Mouse (Mus musculus) left cerebral cortex, postnatal 36 days (tissue): ENCODE results near the gene Cxcl12. TPM values are rescaled to one million over a fixed set of nuclear protein-coding genes. Genes with fewer than 3 reads are reported as not detected.
A peak's percentile ranks its signal among the peaks of the same experiment; 100 is the strongest.

Experiments
- DNase-seq, 2 experiments: peaks; one replicate each; pipeline ENCODE4 v3.0.0; 2021 to 2022; ENCODE audit warnings: low spot score in 2 of 2, mixed read lengths in 1 of 2
- intact Hi-C: fragments of 180-260 bp; cut with DNase I; formaldehyde crosslinking; loops from one replicate; pipeline ENCODE4 v1.15.1; 2025
- total RNA-seq, 2 experiments: library from RNA; stranded (reverse); gene quantifications; 2 replicates each; pipeline ENCODE4 v1.2.3; 2021

The Cxcl12 gene
- 10 to 100 TPM; 46.5 to 49.7 TPM for total RNA-seq

- peak; percentile 34 to 38 for DNase-seq
- intact Hi-C loops, result loop anchor here (5.0 to 10.0 kb wide), 5 partner anchors 194 to 516 kb away; partner anchors contain the start of gene Depp1
These were observed at the start of gene Cxcl12 for GRCm38 (mm10) chr6:117168321-117169011. Gene Cxcl12 (plus strand): TSS chr6:117168535.

GRCm38 (mm10) chr6:117122074-117122473, 46.3 kb upstream of the Cxcl12 start:
- intact Hi-C loops, result no loop called here
- DNase-seq, result no peak

- DNase-seq, result no peak
- intact Hi-C loops, result no loop called here
These were observed 42.0 kb upstream of the Cxcl12 start for GRCm38 (mm10) chr6:117126356-117126755.

- no peak for DNase-seq
- intact Hi-C loops, result no loop called here
These were observed 38.9 kb upstream of the Cxcl12 start for GRCm38 (mm10) chr6:117129443-117129842.

DNA sequence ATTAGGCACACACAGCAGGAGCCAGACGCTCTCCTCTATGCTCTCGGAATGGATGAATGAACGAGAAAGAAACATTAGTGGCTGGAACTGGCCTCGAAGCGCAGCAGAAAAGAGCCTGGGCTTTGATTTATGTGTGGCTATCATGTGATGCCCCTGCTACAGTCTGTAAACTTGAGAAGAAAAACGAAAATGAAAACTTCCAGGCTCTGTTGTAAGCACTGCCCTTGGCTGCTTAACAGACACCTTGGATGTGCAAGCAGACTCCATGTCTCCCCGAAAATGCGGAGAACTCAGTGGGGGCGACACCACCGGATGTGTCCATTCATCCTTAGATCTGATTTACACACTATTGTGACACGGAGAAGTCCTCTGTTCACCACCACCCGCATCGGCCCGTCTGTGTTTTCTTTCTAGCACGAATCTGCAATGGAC, 37.6 kb upstream of the Cxcl12 start:
- no peak for DNase-seq
- intact Hi-C loops, result no loop called here

DNA sequence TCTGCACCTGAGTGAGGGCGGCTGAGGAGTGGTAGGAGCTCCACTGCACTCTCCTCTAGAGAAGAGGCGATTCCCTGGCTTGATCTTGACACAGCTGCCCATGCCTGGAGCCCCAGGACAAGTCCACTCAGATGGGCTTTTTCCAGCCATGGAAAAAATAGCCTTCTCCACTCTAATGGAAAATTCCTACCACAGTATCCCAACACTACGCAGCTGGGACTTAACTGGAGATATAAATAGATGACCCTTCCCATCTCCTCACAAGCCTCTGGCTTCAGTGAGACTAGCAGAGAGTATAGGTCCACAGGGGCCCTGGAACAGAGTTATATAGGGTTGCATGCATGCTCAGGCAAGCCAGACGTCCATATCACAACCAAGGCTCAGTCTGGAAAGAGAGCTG, 33.8 kb upstream of the Cxcl12 start:
- intact Hi-C loops, result no loop called here
- no peak for DNase-seq

- peak in 1 of 2 experiments; percentile 10 for DNase-seq
These were observed 30.6 kb upstream of the Cxcl12 start for GRCm38 (mm10) chr6:117137735-117138134.

GRCm38 (mm10) chr6:117140907-117141306, 27.4 kb upstream of the Cxcl12 start:
- intact Hi-C loops, result no loop called here
- no peak for DNase-seq

More at GRCm38 (mm10) chr6:117137735-117138134, 30.6 kb upstream of the Cxcl12 start:
- intact Hi-C loops, result no loop called here

- intact Hi-C loops, result no loop called here
- no peak for DNase-seq
These were observed 21.4 kb upstream of the Cxcl12 start for GRCm38 (mm10) chr6:117146951-117147350.

DNA sequence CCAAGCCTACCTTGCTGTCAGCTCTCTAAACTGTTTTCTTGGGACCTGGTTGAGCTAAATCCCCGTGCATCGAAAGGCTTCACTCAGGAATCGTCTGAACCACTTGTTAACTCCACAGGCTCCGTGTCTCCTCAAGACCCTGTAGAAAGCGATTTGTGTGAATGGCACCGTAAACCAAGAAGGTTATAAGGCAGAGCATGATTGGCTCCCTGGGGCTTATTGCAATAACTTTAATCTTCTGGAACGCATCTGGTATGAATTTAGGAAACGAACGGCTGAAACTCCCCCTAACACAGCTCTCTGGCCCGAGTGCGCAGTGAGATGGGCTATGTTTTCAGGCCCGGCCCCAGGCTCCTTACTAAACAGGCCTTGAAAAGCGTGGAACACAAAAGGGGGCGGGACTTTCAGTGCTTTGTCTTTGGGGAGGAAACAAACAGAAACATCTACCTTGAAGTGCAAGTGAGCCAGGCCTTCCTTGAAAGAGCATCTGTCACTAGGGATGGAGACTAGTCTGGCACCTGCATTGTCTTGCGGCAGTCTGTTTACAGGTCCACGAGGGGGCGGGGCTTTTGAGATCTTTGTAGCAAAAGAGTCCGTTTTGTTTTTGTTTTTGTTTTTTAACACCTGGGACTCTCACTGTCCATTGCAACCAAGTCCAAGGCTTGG, 16.7 kb upstream of the Cxcl12 start:
- intact Hi-C loops, result no loop called here
- no peak for DNase-seq

- DNase-seq, result no peak
- intact Hi-C loops, result no loop called here
These were observed 15.3 kb upstream of the Cxcl12 start for GRCm38 (mm10) chr6:117153046-117153445.

DNA sequence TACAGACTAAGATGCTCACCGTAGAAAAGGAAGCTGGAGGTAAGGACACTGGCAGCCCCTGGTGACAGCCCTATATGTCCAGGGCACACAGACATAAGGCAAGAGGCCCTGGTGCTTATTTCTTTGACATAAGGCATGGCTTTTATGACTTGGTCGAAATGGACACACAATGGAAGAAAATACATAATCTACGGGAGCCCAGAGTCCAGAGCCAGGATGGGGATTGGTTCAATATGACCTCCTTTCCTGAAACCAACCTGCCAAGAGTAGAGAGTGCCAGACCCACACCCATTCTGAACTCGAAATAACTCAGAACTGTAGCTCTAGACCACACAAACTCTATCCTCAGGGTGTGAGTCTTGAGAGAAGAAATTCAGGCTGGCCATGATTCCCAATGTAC, 11.5 kb upstream of the Cxcl12 start:
- DNase-seq, result no peak
- intact Hi-C loops, result no loop called here

- DNase-seq, result no peak
- intact Hi-C loops, result loop anchor here (10.0 kb wide), 4 partner anchors 185 to 525 kb away; partner anchors contain the start of gene Depp1
These were observed 8.3 kb upstream of the Cxcl12 start for GRCm38 (mm10) chr6:117159710-117160690.

GRCm38 (mm10) chr6:117163486-117163885, 4.8 kb upstream of the Cxcl12 start:
- DNase-seq, result no peak
- intact Hi-C loops, result loop anchor here (10.0 kb wide), 4 partner anchors 189 to 521 kb away; partner anchors contain the start of gene Depp1

DNA sequence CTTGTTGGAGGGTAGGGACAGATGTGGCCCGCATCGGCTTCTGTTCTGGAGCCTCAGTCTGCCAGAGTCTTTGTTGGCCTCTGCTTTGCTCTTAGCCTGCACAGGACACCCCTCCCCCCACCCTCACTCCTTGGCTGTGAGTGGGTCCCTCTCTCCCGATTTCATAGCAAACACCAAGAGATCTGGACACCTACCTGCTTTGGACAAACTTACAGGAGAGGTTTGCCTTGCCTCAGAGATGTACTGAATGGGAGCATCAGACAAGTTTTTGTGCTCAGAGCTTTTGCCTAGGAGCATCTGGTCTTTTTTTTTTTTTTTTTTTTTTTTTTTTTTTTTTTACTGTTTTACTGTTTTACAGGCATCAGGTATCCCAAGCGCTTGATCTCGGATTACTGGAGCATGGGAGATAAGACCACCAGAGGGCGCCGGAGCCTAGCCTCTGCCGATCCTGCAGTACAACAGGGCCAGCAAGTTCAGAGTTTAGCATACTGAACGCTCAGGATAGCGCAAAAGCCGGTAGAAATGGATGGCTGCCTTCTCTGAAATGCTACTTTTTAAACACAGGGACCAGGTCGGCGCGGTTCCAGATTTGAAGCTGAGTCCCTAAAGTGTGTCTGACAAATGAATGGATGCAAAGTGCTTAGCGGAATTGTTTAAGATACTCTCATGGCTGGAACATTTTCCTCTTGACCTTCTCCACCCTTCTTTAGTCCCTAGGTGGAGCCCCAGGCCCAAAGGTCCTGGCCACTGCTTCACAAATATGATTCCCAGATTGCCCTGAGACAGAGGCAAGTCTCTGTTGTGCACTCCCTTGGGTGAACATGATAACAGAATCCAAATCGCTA, 1.5 kb upstream of the Cxcl12 start:
- intact Hi-C loops, result loop anchor here (2.0 to 10.0 kb wide), 6 partner anchors 192 to 660 kb away; partner anchors contain the start of gene Depp1
- peak; percentile 82 for DNase-seq

DNA sequence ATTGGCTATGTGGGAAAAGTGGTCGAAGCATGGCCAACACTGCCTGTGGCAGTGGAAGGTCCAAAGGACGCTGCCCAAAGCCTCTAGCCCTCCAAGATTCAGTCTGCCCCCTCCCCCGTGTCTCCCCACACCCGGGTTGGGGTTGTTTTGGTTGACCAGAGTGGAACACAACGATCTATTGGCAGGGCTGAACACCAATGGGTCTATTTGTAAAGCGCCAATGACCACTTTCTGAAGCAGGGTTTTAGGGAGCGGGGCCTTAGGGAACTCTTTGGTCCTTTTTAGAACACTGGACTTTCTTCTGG, 957 bp upstream of the Cxcl12 start:
- peak; percentile 13 to 19 for DNase-seq
- intact Hi-C loops, result loop anchor here (2.0 to 10.0 kb wide), 6 partner anchors 193 to 659 kb away; partner anchors contain the start of gene Depp1

DNA sequence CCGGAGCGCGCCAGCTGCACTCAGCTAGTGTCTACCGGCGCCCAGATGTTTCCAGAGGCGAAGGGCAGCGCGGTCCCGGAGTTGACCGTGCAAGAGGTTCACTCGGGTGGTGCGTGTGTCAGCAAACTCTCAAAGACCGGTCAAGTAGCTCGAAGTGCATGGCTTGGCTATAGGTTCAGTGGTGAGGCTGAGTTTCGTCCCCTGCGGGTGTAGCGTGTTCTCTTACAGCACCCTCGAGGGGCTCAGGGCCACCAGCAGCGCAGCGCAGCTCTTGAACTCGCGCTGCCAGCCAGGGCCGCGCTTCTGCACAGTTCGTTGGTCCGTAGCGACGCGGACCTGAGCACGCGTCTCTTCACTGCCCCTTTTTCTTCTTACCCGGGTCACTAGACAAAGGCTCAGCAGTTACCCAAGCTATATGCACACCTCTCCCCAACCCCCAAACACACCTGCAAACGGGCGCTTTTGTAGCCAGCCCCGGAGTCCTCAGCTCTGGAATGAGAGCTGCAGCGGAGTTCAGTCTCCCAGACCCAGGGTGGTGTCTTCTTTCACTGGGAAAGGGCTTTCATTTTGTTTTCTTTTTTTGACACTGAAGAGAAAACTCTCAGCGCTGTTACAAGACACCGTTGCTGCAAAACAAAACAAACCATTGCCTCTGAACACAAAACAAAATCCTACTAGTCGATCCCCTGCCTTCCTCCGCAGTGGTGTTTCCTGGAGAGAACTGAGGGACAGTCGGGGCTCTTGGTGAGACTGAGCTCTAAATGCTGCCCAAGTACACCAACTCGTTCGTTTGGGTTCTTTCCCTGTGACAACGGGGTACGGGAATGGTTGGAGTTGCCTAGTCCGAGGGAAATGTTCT, 945 bp downstream of the Cxcl12 start:
- DNase-seq, result peak; percentile 12 to 16
- intact Hi-C loops, result loop anchor here (5.0 to 10.0 kb wide), 5 partner anchors 194 to 516 kb away; partner anchors contain the start of gene Depp1
